Mouse (Mus musculus) gastrocnemius, adult 2 months (tissue): ENCODE measurements around the gene Hs2st1. TPM values are rescaled to one million over a fixed set of nuclear protein-coding genes. Genes with fewer than 3 reads are reported as not detected.

Source experiments
- DNase-seq: peaks from one replicate; pipeline ENCODE4 v3.0.0; 2022
- H3K27ac ChIP-seq: fragments of 200-600 bp; 2 replicates; pipeline ENCODE4 v1.8.1; 2022; ENCODE audit warnings: mild to moderate bottlenecking
- H3K4me3 ChIP-seq: fragments of 200-600 bp; 2 replicates; pipeline ENCODE4 v1.8.1; 2022; ENCODE audit warnings: mild to moderate bottlenecking, moderate library complexity
- CTCF ChIP-seq: fragments of 200-600 bp; IDR thresholded peaks from 2 replicates; pipeline ENCODE4 v1.8.1; 2022; ENCODE audit warnings: antibody characterized with exemption, mild to moderate bottlenecking, moderate library complexity
- intact Hi-C: fragments of 180-260 bp; cut with DNase I; formaldehyde crosslinking; loops from one replicate; pipeline ENCODE4 v1.15.1; 2025
- total RNA-seq, 2 experiments: library from RNA; stranded (reverse); gene quantifications; 2 replicates each; pipeline ENCODE4 v1.2.3; 2021

Gene Hs2st1
- total RNA-seq, 2 experiments from 2014 or later = 12.8 to 14.8 TPM

GRCm38 (mm10) chr3:144379801-144380200 is 190.2 kb downstream of the Hs2st1 start:
- Histone ChIP-seq H3K27ac (no peak overlapping the region), H3K4me3 (no peak overlapping the region)
- no peak for DNase-seq
- no peak for TF ChIP-seq CTCF
- intact Hi-C loops = loop anchor here (2.0 to 5.0 kb wide), 2 partner anchors 17 to 782 kb away; no protein-coding TSS in a partner anchor

Other genes starting within 250 kb of the Hs2st1 start
- gene Selenof, start 123 bp upstream of the Hs2st1 start, total RNA-seq = 100 to 1,000 TPM; 115 to 122 TPM
- 100 to 1,000 TPM; 328 to 379 TPM for gene Sh3glb1, start 150.2 kb upstream of the Hs2st1 start, total RNA-seq
- gene Clca3a1, start 190.8 kb upstream of the Hs2st1 start, total RNA-seq = under 1 TPM in 1 of 2 experiments, not detected in 1; 0.15 TPM
- gene Clca3a2, start 249.3 kb upstream of the Hs2st1 start, total RNA-seq = not detected